Mouse (Mus musculus): Measurements from ENCODE around the gene Ptpn7. TPM values are rescaled to one million over a fixed set of nuclear protein-coding genes. Genes with fewer than 3 reads are reported as not detected.

The Ptpn7 gene
- polyA plus RNA-seq, 1 experiment from 2014 or later = 1.7 TPM

GRCm38 (mm10) chr1:135146946-135147701 is 14.6 kb downstream of the Ptpn7 start:
- H3K27ac ChIP-seq = peak overlapping the region; percentile 95
- peak; percentile 75 for DNase-seq (ENCODE audit: low spot score)
- H3K4me1 ChIP-seq (replicated peaks) = peaks cover 26% of the 10 kb centered on the region
- H3K9me3 ChIP-seq = no peaks in the 10 kb centered on the region
- peak overlapping the region; percentile 97 for H3K4me3 ChIP-seq
- H3K27me3 ChIP-seq (ENCODE audit: insufficient read depth, poor library complexity, severe bottlenecking) = peaks cover 29% of the 10 kb centered on the region
- WGBS = under 1% methylated on average over 69 of the region's 69 CpGs
- peaks cover 10% of the 10 kb centered on the region for H3K36me3 ChIP-seq

- no peak for DNase-seq (ENCODE audit: low spot score)
- Histone ChIP-seq H3K4me3 (peak overlapping the region; percentile 97), H3K9me3 (no peaks in the 10 kb centered on the region), H3K27ac (peak overlapping the region; percentile 95), H3K4me1 (replicated peaks) (peaks cover 26% of the 10 kb centered on the region), H3K36me3 (peaks cover 16% of the 10 kb centered on the region), H3K27me3 (ENCODE audit: insufficient read depth, poor library complexity, severe bottlenecking) (peaks cover 29% of the 10 kb centered on the region)
- 3% methylated on average over 7 of the region's 7 CpGs for WGBS
These were observed 15.2 kb downstream of the Ptpn7 start for GRCm38 (mm10) chr1:135147702-135148058.

GRCm38 (mm10) chr1:135148476-135148875 is 16.0 kb downstream of the Ptpn7 start:
- Histone ChIP-seq H3K4me3 (peak overlapping the region; percentile 97), H3K9me3 (no peaks in the 10 kb centered on the region), H3K36me3 (peaks cover 16% of the 10 kb centered on the region), H3K27me3 (ENCODE audit: insufficient read depth, poor library complexity, severe bottlenecking) (peaks cover 22% of the 10 kb centered on the region), H3K4me1 (replicated peaks) (peaks cover 26% of the 10 kb centered on the region), H3K27ac (peak overlapping the region; percentile 95)
- WGBS = 77% methylated on average over 4 of the region's 4 CpGs
- DNase-seq (ENCODE audit: low spot score) = no peak

GRCm38 (mm10) chr1:135148996-135149395 is 16.5 kb downstream of the Ptpn7 start:
- WGBS = 70% methylated on average over 5 of the region's 5 CpGs
- H3K27ac ChIP-seq = no peak overlapping the region
- H3K4me1 ChIP-seq (replicated peaks) = peaks cover 29% of the 10 kb centered on the region
- no peak for DNase-seq (ENCODE audit: low spot score)
- peaks cover 17% of the 10 kb centered on the region for H3K27me3 ChIP-seq (ENCODE audit: insufficient read depth, poor library complexity, severe bottlenecking)
- H3K4me3 ChIP-seq = 0 out of 2 replicates have a peak overlapping the region, but pooled peaks have one; percentile 97
- no peaks in the 10 kb centered on the region for H3K9me3 ChIP-seq
- H3K36me3 ChIP-seq = peaks cover 16% of the 10 kb centered on the region

GRCm38 (mm10) chr1:135154011-135154410 is 21.5 kb downstream of the Ptpn7 start:
- Histone ChIP-seq H3K27me3 (ENCODE audit: insufficient read depth, poor library complexity, severe bottlenecking) (no peaks in the 10 kb centered on the region), H3K4me1 (replicated peaks) (peaks cover 27% of the 10 kb centered on the region), H3K4me3 (peak overlapping the region; percentile 45), H3K9me3 (no peaks in the 10 kb centered on the region), H3K36me3 (peaks cover 42% of the 10 kb centered on the region), H3K27ac (peak overlapping the region; percentile 92)
- DNase-seq (ENCODE audit: low spot score) = no peak
- 18% methylated on average over 13 of the region's 13 CpGs for WGBS

- no peaks in the 10 kb centered on the region for H3K9me3 ChIP-seq
- H3K27ac ChIP-seq = peak overlapping the region; percentile 92
- peaks cover 42% of the 10 kb centered on the region for H3K36me3 ChIP-seq
- no peaks in the 10 kb centered on the region for H3K27me3 ChIP-seq (ENCODE audit: insufficient read depth, poor library complexity, severe bottlenecking)
- peak; percentile 81 for DNase-seq (ENCODE audit: low spot score)
- peaks cover 30% of the 10 kb centered on the region for H3K4me1 ChIP-seq (replicated peaks)
- 7% methylated on average over 14 of the region's 14 CpGs for WGBS
- peak overlapping the region; percentile 45 for H3K4me3 ChIP-seq
These were observed 22.0 kb downstream of the Ptpn7 start for GRCm38 (mm10) chr1:135154411-135154959.

GRCm38 (mm10) chr1:135156300-135156699 is 23.8 kb downstream of the Ptpn7 start:
- Histone ChIP-seq H3K4me1 (replicated peaks) (peaks cover 38% of the 10 kb centered on the region), H3K9me3 (0 out of 2 replicates have a peak, but pooled peaks cover 3% of the 10 kb centered on the region), H3K4me3 (no peak overlapping the region), H3K36me3 (peaks cover 38% of the 10 kb centered on the region), H3K27me3 (ENCODE audit: insufficient read depth, poor library complexity, severe bottlenecking) (no peaks in the 10 kb centered on the region), H3K27ac (no peak overlapping the region)
- 92% methylated on average over 6 of the region's 6 CpGs for WGBS
- no peak for DNase-seq (ENCODE audit: low spot score)

GRCm38 (mm10) chr1:135158633-135159032 is 26.1 kb downstream of the Ptpn7 start:
- peaks cover 25% of the 10 kb centered on the region for H3K36me3 ChIP-seq
- H3K9me3 ChIP-seq = 0 out of 2 replicates have a peak, but pooled peaks cover 3% of the 10 kb centered on the region
- no peaks in the 10 kb centered on the region for H3K27me3 ChIP-seq (ENCODE audit: insufficient read depth, poor library complexity, severe bottlenecking)
- no peak for DNase-seq (ENCODE audit: low spot score)
- no peak overlapping the region for H3K4me3 ChIP-seq
- 54% methylated on average over 5 of the region's 5 CpGs for WGBS
- peak overlapping the region; percentile 73 for H3K27ac ChIP-seq
- H3K4me1 ChIP-seq (replicated peaks) = peaks cover 45% of the 10 kb centered on the region

- Histone ChIP-seq H3K27ac (peak overlapping the region; percentile 73), H3K4me1 (replicated peaks) (peaks cover 41% of the 10 kb centered on the region), H3K4me3 (no peak overlapping the region), H3K36me3 (peaks cover 25% of the 10 kb centered on the region), H3K27me3 (ENCODE audit: insufficient read depth, poor library complexity, severe bottlenecking) (no peaks in the 10 kb centered on the region), H3K9me3 (0 out of 2 replicates have a peak, but pooled peaks cover 3% of the 10 kb centered on the region)
- WGBS = 38% methylated on average over 7 of the region's 7 CpGs
- DNase-seq (ENCODE audit: low spot score) = peak; percentile 14
These were observed 26.6 kb downstream of the Ptpn7 start for GRCm38 (mm10) chr1:135159074-135159473.

- no peak overlapping the region for H3K4me3 ChIP-seq
- peaks cover 24% of the 10 kb centered on the region for H3K36me3 ChIP-seq
- 86% methylated on average over 11 of the region's 11 CpGs for WGBS
- H3K27me3 ChIP-seq (ENCODE audit: insufficient read depth, poor library complexity, severe bottlenecking) = no peaks in the 10 kb centered on the region
- 0 out of 2 replicates have a peak, but pooled peaks cover 3% of the 10 kb centered on the region for H3K9me3 ChIP-seq
- H3K4me1 ChIP-seq (replicated peaks) = peaks cover 35% of the 10 kb centered on the region
- DNase-seq (ENCODE audit: low spot score) = no peak
- H3K27ac ChIP-seq = peak overlapping the region; percentile 73
These were observed 27.1 kb downstream of the Ptpn7 start for GRCm38 (mm10) chr1:135159556-135160123.

- H3K27ac ChIP-seq = peak overlapping the region; percentile 23
- 88% methylated on average over 13 of the region's 13 CpGs for WGBS
- no peak for DNase-seq (ENCODE audit: low spot score)
- H3K27me3 ChIP-seq (ENCODE audit: insufficient read depth, poor library complexity, severe bottlenecking) = no peaks in the 10 kb centered on the region
- H3K4me3 ChIP-seq = no peak overlapping the region
- H3K36me3 ChIP-seq = peaks cover 15% of the 10 kb centered on the region
- 0 out of 2 replicates have a peak, but pooled peaks cover 3% of the 10 kb centered on the region for H3K9me3 ChIP-seq
- peaks cover 28% of the 10 kb centered on the region for H3K4me1 ChIP-seq (replicated peaks)
These were observed 28.0 kb downstream of the Ptpn7 start for GRCm38 (mm10) chr1:135160411-135161050.

GRCm38 (mm10) chr1:135162720-135163119 is 30.2 kb downstream of the Ptpn7 start:
- WGBS = 28% methylated on average over 6 of the region's 6 CpGs
- DNase-seq (ENCODE audit: low spot score) = no peak
- Histone ChIP-seq H3K9me3 (0 out of 2 replicates have a peak, but pooled peaks cover 3% of the 10 kb centered on the region), H3K27me3 (ENCODE audit: insufficient read depth, poor library complexity, severe bottlenecking) (no peaks in the 10 kb centered on the region), H3K4me3 (no peak overlapping the region), H3K4me1 (replicated peaks) (peaks cover 28% of the 10 kb centered on the region), H3K27ac (0 out of 2 replicates have a peak overlapping the region, but pooled peaks have one; percentile 40), H3K36me3 (no peaks in the 10 kb centered on the region)

All from hindbrain, embryonic 10.5 days (tissue).